Mouse (Mus musculus) adrenal gland, postnatal 0 days (tissue): ENCODE measurements around the gene Mprip. TPM values are rescaled to one million over a fixed set of nuclear protein-coding genes. Genes with fewer than 3 reads are reported as not detected.

Experiments used
- polyA plus RNA-seq: library from polyadenylated mRNA; unstranded; fragments of >200 nt; fragmentation: Nextera tagmentation; extraction: Ambion mirVana; gene quantifications from 2 replicates; pipeline ENCODE4 v1.2.1, GENCODE M21; 2015

Gene Mprip
- 50.1 and 52.9 TPM in 2 replicates for polyA plus RNA-seq

GRCm38 (mm10) chr11:59661005-59661404 lies at the start of gene Mprip:
Mprip (plus strand) TSS chr11:59661305.

GRCm38 (mm10) chr11:59787199-59787781 lies 126.2 kb downstream of the Mprip start, which contains the start of gene Pld6:
Pld6 (minus strand) TSS chr11:59787645.

GRCm38 (mm10) chr11:59809670-59810474 lies 148.8 kb downstream of the Mprip start, which contains the start of gene Flcn:
Flcn (minus strand) TSS chr11:59810016.

Other genes starting within 250 kb of the Mprip start
- 4.7 and 5.4 TPM in 2 replicates for gene Jmjd4, start 211.3 kb upstream of the Mprip start, polyA plus RNA-seq
- 115 and 121 TPM in 2 replicates for gene Snap47, start 210.1 kb upstream of the Mprip start, polyA plus RNA-seq
- 8.6 and 10.4 TPM in 2 replicates for gene Zfp867, start 188.8 kb upstream of the Mprip start, polyA plus RNA-seq
- 10.4 and 15.0 TPM in 2 replicates for gene Zkscan17, start 134.6 kb upstream of the Mprip start, polyA plus RNA-seq
- 0.33 TPM in 1 of 2 replicates, not detected in the other for gene Nlrp3, start 119.7 kb upstream of the Mprip start, polyA plus RNA-seq
- not detected in 2 replicates for gene Olfr222, start 85.1 kb upstream of the Mprip start, polyA plus RNA-seq
- not detected in 2 replicates for gene Olfr223, start 68.0 kb upstream of the Mprip start, polyA plus RNA-seq
- 3.6 and 8.9 TPM in 2 replicates for gene Pld6, start 126.3 kb downstream of the Mprip start, polyA plus RNA-seq
- gene Flcn, start 148.7 kb downstream of the Mprip start, polyA plus RNA-seq: 17.0 and 35.9 TPM in 2 replicates
- 36.9 and 57.5 TPM in 2 replicates for gene Nt5m, start 178.1 kb downstream of the Mprip start, polyA plus RNA-seq
- gene Cops3, start 178.5 kb downstream of the Mprip start, polyA plus RNA-seq: 151 and 163 TPM in 2 replicates